Mouse (Mus musculus): Measurements from ENCODE around the gene Magea6. TPM values are rescaled to one million over a fixed set of nuclear protein-coding genes. Genes with fewer than 3 reads are reported as not detected.
"Not testable (repeated sequence)": the region's sequence is repeated elsewhere in the genome, so short reads cannot be mapped to it uniquely, and the experiment has no call there.

Magea6 gene
- polyA plus RNA-seq (2016; fragmentation: Nextera tagmentation; extraction: Ambion mirVana), result not detected in 2 replicates

GRCm38 (mm10) chrX:154935887-154936286 lies at the start of gene Magea6:
Gene Magea6, minus strand, starts transcription at chrX:154935987.
- not testable (repeated sequence) for H3K9me3 ChIP-seq; ATAC-seq (ENCODE audit: low FRiP score, low read depth); H3K27me3 ChIP-seq (replicated peaks); H3K36me3 ChIP-seq; H3K4me3 ChIP-seq; H3K4me2 ChIP-seq (replicated peaks); H3K4me1 ChIP-seq; H3K9ac ChIP-seq; H3K27ac ChIP-seq
- WGBS, result 73% methylated on average over 1 of the region's 1 CpGs

GRCm38 (mm10) chrX:154949405-154949804 lies 13.6 kb upstream of the Magea6 start, which contains the start of gene Magea3:
Gene Magea3, minus strand, starts transcription at chrX:154949505.
- not testable (repeated sequence) for ATAC-seq (ENCODE audit: low FRiP score, low read depth); H3K36me3 ChIP-seq; H3K4me2 ChIP-seq (replicated peaks); H3K4me3 ChIP-seq; H3K27me3 ChIP-seq (replicated peaks); H3K27ac ChIP-seq; H3K4me1 ChIP-seq; H3K9me3 ChIP-seq; H3K9ac ChIP-seq
- WGBS, result 71% methylated on average over 1 of the region's 1 CpGs

- not testable (repeated sequence) for H3K9ac ChIP-seq; H3K4me2 ChIP-seq (replicated peaks); H3K4me3 ChIP-seq; H3K4me1 ChIP-seq; H3K27ac ChIP-seq; H3K36me3 ChIP-seq; ATAC-seq (ENCODE audit: low FRiP score, low read depth); H3K27me3 ChIP-seq (replicated peaks); H3K9me3 ChIP-seq
- WGBS, result 90% methylated on average over 3 of the region's 3 CpGs
Measured at GRCm38 (mm10) chrX:154890167-154890566, 45.6 kb downstream of the Magea6 start, which contains the start of gene Cldn34b1. Gene Cldn34b1, minus strand, starts transcription at chrX:154890267.

Other genes starting within 250 kb of the Magea6 start
- gene Cldn34b1, start 45.7 kb downstream of the Magea6 start, polyA plus RNA-seq (2016; fragmentation: Nextera tagmentation; extraction: Ambion mirVana), result not detected in 2 replicates
- gene Magea3, start 13.5 kb upstream of the Magea6 start, polyA plus RNA-seq (2016; fragmentation: Nextera tagmentation; extraction: Ambion mirVana), result not detected in 2 replicates
- gene Magea8, start 59.9 kb upstream of the Magea6 start, polyA plus RNA-seq (2016; fragmentation: Nextera tagmentation; extraction: Ambion mirVana), result not detected in 2 replicates
- gene Magea5, start 127.2 kb upstream of the Magea6 start, polyA plus RNA-seq (2016; fragmentation: Nextera tagmentation; extraction: Ambion mirVana), result not detected in 2 replicates
- not detected in 2 replicates for gene Magea1, start 153.8 kb upstream of the Magea6 start, polyA plus RNA-seq (2016; fragmentation: Nextera tagmentation; extraction: Ambion mirVana)
- gene Magea2, start 157.7 kb upstream of the Magea6 start, polyA plus RNA-seq (2016; fragmentation: Nextera tagmentation; extraction: Ambion mirVana), result not detected in 2 replicates
- gene Cldn34b2, start 192.4 kb upstream of the Magea6 start, polyA plus RNA-seq (2016; fragmentation: Nextera tagmentation; extraction: Ambion mirVana), result not detected in 2 replicates

All from neural tube, embryonic 12.5 days (tissue).